7 mouse cellular contexts compared by ENCODE assay signal in the genomic region with DNA sequence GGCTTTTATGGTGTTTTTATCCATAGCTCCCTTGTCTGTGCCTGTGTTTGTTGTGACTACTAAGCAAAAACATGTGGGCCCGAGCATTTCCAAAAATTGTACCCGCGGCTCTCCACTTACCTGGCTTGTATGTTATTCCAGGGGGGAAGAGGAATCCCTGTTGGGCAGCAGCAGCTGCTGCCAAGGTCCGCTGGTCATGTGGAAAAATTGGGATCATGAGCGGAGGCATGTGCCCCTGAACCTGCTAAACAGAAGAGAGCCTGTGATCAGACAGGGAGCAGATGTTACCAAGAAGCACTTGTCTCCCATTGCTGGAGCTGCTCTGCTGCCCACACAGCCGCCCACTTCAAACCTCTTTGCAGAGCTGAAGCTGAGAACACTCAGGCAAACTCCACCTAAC.
DNase-seq lines count a peak whose midpoint lies in the region.

No protein-coding gene starts in this region.

- DNase-seq in layer of hippocampus, adult 11-12 months (ENCODE audit: low spot score) = peak; percentile 13
- no peak for DNase-seq in layer of hippocampus, adult 9-10 months (ENCODE audit: low spot score)
- peak; percentile 79 for DNase-seq in forelimb bud, embryonic 11.5 days (ENCODE audit: low read depth, low spot score)
- DNase-seq in kidney, postnatal 36 days = peak; percentile 41 to 51
- DNase-seq in retina, postnatal 1 day = peak; percentile 64
- no peak for DNase-seq in cerebellum, postnatal 36 days
- no peak for DNase-seq in ovary, postnatal 36 days (ENCODE audit: low spot score)

Comparison
In these comparisons a context has a peak if more than half of its experiments do, and no peak if none do; other contexts are left out.
1. DNase-seq: peak in layer of hippocampus, adult 11-12 months (single experiment), forelimb bud, embryonic 11.5 days (single experiment), kidney, postnatal 36 days (2 of 2) and retina, postnatal 1 day (single experiment); none in layer of hippocampus, adult 9-10 months (single experiment), cerebellum, postnatal 36 days (0 of 2) and ovary, postnatal 36 days (single experiment).